Comparison of ENCODE assay signal across 30 mouse cellular contexts in the genomic region with DNA sequence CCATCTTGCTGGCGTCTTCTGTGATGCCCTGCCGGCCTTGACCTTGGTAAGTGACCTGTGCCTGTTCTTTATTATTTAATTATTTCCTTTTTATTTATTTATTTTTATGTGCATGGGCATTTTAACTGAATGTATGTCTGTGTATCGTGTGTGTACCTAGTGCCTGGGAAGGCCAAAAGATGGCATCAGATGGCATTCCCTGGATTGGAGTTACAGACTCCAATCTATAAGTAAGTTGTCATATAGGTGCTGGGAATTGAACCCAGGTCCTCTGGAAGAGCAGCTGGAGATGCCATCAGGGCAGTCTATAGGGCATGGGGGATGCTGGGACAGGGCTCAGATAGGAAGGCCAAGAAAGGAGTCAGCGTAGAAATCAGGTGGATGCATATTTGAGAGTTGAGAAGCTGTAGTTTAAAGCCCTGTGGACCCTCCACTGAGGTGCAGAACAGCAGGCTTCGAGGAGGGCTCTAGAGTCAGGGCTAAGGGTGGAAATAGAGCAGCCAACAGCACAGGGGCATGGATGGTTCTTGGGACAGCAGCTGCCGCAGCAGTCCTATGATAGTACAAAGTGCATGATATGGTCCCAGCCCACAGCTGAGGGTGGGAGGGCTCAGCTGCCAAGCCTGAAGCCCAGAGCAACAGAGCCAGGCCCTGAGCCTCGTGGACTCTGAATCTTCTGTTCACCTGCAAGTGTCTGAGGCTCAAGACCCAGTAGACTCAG. TPM values are rescaled to one million over a fixed set of nuclear protein-coding genes. Genes with fewer than 3 reads are reported as not detected.
DNase-seq lines count a peak whose midpoint lies in the region; ATAC-seq and TF ChIP-seq lines count a peak whose summit lies in the region.
"Had no signal": no experiment of that assay in that cellular context is flagged by ENCODE, and none has a peak within 500 bp of the region (broad histone marks: within the 10 kb centered on the region; RNA-seq: fewer than 3 reads in every experiment).

A gene (minus strand): TSS at position 51 of the 721 bp plus-strand sequence.

- H3K79me2 ChIP-seq in myocyte (ENCODE audit: control insufficient read depth, insufficient read depth): no peaks in the 10 kb centered on the region

- H3K4me1 ChIP-seq in midbrain, postnatal 0 days (ENCODE audit: insufficient read depth, low read length): no peaks in the 10 kb centered on the region
- no peaks in the 10 kb centered on the region for H3K4me1 ChIP-seq in midbrain, embryonic 16.5 days (ENCODE audit: control insufficient read depth, insufficient read depth, low read length)
- H3K4me1 ChIP-seq: forebrain, embryonic 12.5 days; forebrain, embryonic 15.5 days; heart, embryonic 13.5 days had no signal

- 0 out of 2 replicates have a peak, but pooled peaks cover 8% of the 10 kb centered on the region for H3K27me3 ChIP-seq in midbrain, postnatal 0 days (ENCODE audit: insufficient read depth, low read length)
- H3K27me3 ChIP-seq in midbrain, embryonic 16.5 days (ENCODE audit: control insufficient read depth, insufficient read depth, low read depth, low read length): no peaks in the 10 kb centered on the region; the same call in 1 of the 2 replicates
- H3K27me3 ChIP-seq in myocyte (ENCODE audit: control insufficient read depth, insufficient read depth, insufficient read length): no peaks in the 10 kb centered on the region
- H3K27me3 ChIP-seq: embryonic facial prominence, embryonic 15.5 days had no signal

- WGBS in midbrain, postnatal 0 days: 78% methylated on average over 7 of the region's 7 CpGs
- WGBS in midbrain, embryonic 16.5 days: 79% methylated on average over 7 of the region's 7 CpGs

- H3K9me3 ChIP-seq in midbrain, postnatal 0 days (ENCODE audit: low read length): no peaks in the 10 kb centered on the region
- H3K9me3 ChIP-seq in midbrain, embryonic 16.5 days (replicated peaks; ENCODE audit: control insufficient read depth, low read length, poor library complexity, severe bottlenecking): no peaks in the 10 kb centered on the region
- H3K9me3 ChIP-seq: embryonic facial prominence, embryonic 15.5 days; forebrain, embryonic 12.5 days; forebrain, embryonic 15.5 days; heart, embryonic 10.5 days; heart, embryonic 13.5 days had no signal

- H3K36me3 ChIP-seq in midbrain, postnatal 0 days (ENCODE audit: insufficient read depth, low read length): no peaks in the 10 kb centered on the region
- H3K36me3 ChIP-seq in midbrain, embryonic 16.5 days (ENCODE audit: control insufficient read depth, insufficient read depth, low read length): no peaks in the 10 kb centered on the region
- H3K36me3 ChIP-seq in myocyte (ENCODE audit: control insufficient read depth, insufficient read depth): no peaks in the 10 kb centered on the region
- H3K36me3 ChIP-seq: embryonic facial prominence, embryonic 15.5 days; forebrain, embryonic 12.5 days; forebrain, embryonic 15.5 days; heart, embryonic 10.5 days; heart, embryonic 13.5 days had no signal

- ATAC-seq in midbrain, postnatal 0 days (ENCODE audit: low FRiP score): no peak
- ATAC-seq in midbrain, embryonic 16.5 days: no peak
- ATAC-seq: CD4-positive, CD25-positive, alpha-beta regulatory T cell, adult 4 months; forebrain, embryonic 15.5 days; hindbrain, postnatal 0 days had no signal

- H3K4me3 ChIP-seq in midbrain, postnatal 0 days (ENCODE audit: low read depth, low read length): no peak within 1 kb of the TSS
- H3K4me3 ChIP-seq in midbrain, embryonic 16.5 days (ENCODE audit: low read depth, low read length): no peak within 1 kb of the TSS
- no peak within 1 kb of the TSS for H3K4me3 ChIP-seq in myocyte
- H3K4me3 ChIP-seq: embryonic facial prominence, embryonic 15.5 days; erythroblast, embryonic 14.5 days; forebrain, embryonic 12.5 days; forebrain, embryonic 15.5 days; heart, adult 2 months; heart, embryonic 10.5 days; heart, embryonic 13.5 days had no signal

- H3ac ChIP-seq in myocyte (ENCODE audit: control insufficient read depth, insufficient read length): no peak within 1 kb of the TSS

- DNase-seq in left cerebral cortex, adult 8-10 months (ENCODE audit: low spot score in 2 of 2): no peak
- no peak for DNase-seq in left cerebral cortex, postnatal 4 days
- DNase-seq in midbrain, postnatal 0 days (ENCODE audit: low spot score): no peak
- no peak for DNase-seq in spleen, adult 12 weeks (ENCODE audit: low spot score)
- DNase-seq: adrenal gland, adult 8-10 months; adrenal gland, postnatal 25 days; cerebellum, adult 11-12 months; cerebellum, adult 8-10 months; cerebellum, postnatal 10 days; cerebellum, postnatal 36 days; embryo, embryonic 11 days; gastrocnemius, postnatal 36 days; heart, adult 2 months; heart, postnatal 14 days; heart, postnatal 4 days had no signal

- no peak within 1 kb of the TSS for H3K4me2 ChIP-seq in midbrain, postnatal 0 days (ENCODE audit: low read depth, low read length, poor library complexity, severe bottlenecking)
- H3K4me2 ChIP-seq in midbrain, embryonic 16.5 days (ENCODE audit: low read length): no peak within 1 kb of the TSS
- H3K4me2 ChIP-seq in myocyte (ENCODE audit: low read depth): no peak within 1 kb of the TSS
- H3K4me2 ChIP-seq: embryonic facial prominence, embryonic 15.5 days; forebrain, embryonic 12.5 days; forebrain, embryonic 15.5 days; heart, embryonic 13.5 days; hindbrain, embryonic 14.5 days had no signal

- TF ChIP-seq CTCF in midbrain, postnatal 0 days (IDR thresholded peaks at IDR 0.05): no peak

- intact Hi-C loops in left cerebral cortex, postnatal 4 days (cut with DNase I): no loop called here

- no peak for TF ChIP-seq POLR2A in myocyte (IDR thresholded peaks at IDR 0.05; ENCODE audit: insufficient read length, low read depth)

- 0 out of 2 replicates have a peak within 1 kb of the TSS, but pooled peaks have one; percentile 8 for H3K9ac ChIP-seq in midbrain, postnatal 0 days (replicated peaks; ENCODE audit: low read length, poor library complexity, severe bottlenecking)
- no peak within 1 kb of the TSS for H3K9ac ChIP-seq in midbrain, embryonic 16.5 days (ENCODE audit: low read depth, low read length)
- H3K9ac ChIP-seq: embryonic facial prominence, embryonic 15.5 days; forebrain, embryonic 12.5 days; forebrain, embryonic 15.5 days; heart, embryonic 13.5 days; hindbrain, embryonic 14.5 days had no signal

- no peak within 1 kb of the TSS for H3K27ac ChIP-seq in midbrain, postnatal 0 days (ENCODE audit: low read depth, low read length)
- no peak within 1 kb of the TSS for H3K27ac ChIP-seq in midbrain, embryonic 16.5 days (ENCODE audit: low read length)
- H3K27ac ChIP-seq: embryonic facial prominence, embryonic 15.5 days; forebrain, embryonic 12.5 days; forebrain, embryonic 15.5 days; heart, adult 2 months; heart, embryonic 10.5 days; heart, embryonic 13.5 days; hindbrain, embryonic 14.5 days; hindbrain, postnatal 0 days had no signal

TF ChIP-seq in myocyte, 11 proteins besides CTCF, POLR2A, EP300 and RAD21:
- peak in 1 of 3 experiments; percentile 46 for TF ChIP-seq MYOD1 (IDR thresholded peaks at IDR 0.05; ENCODE audit: control insufficient read depth in 1 of 3, insufficient read length in 2 of 3, low read depth in 2 of 3)
- TF ChIP-seq REST (IDR thresholded peaks at IDR 0.05; ENCODE audit: insufficient read depth, insufficient read length): no peak
- no peak for TF ChIP-seq MAX (IDR thresholded peaks at IDR 0.05; ENCODE audit: low read depth)
- TF ChIP-seq MYOG (IDR thresholded peaks at IDR 0.05; ENCODE audit: control insufficient read depth in 1 of 3, insufficient read depth in 1 of 3, insufficient read length in 2 of 3, low read depth in 2 of 3): peak in 2 of 3 experiments; percentile 22 to 56
- no peak for TF ChIP-seq TCF3 (IDR thresholded peaks at IDR 0.05; ENCODE audit: insufficient read length, low read depth)

RNA-seq across cellular contexts. Expression of the gene that starts here (rescaled TPM):
- 10 to 100 TPM in 3 of 4 experiments, 1 to 10 TPM in 1; 8.6 to 11.3 (median 10.8) TPM for total RNA-seq in left cerebral cortex, adult 8-10 months (2022)
- 1 to 10 TPM in 1 of 2 experiments, under 1 TPM in 1; 0.66 to 1.3 TPM for total RNA-seq in left cerebral cortex, postnatal 4 days (2021)
- 0.93 and 3.5 TPM in 2 replicates for total RNA-seq in midbrain, postnatal 0 days (2014; rRNA removed)
- 0.15 and 0.37 TPM in 2 replicates for polyA plus RNA-seq in midbrain, postnatal 0 days (2015; fragmentation: Nextera tagmentation; extraction: Ambion mirVana)
- 0.26 TPM in 1 of 2 replicates, not detected in the other for polyA plus RNA-seq in midbrain, embryonic 16.5 days (2015; fragmentation: Nextera tagmentation; extraction: Ambion mirVana)
- polyA plus RNA-seq in myocyte (2012; fragmentation: generic; extraction: Trizol): not detected
- total RNA-seq: adrenal gland, adult 8-10 months; adrenal gland, postnatal 25 days; gastrocnemius, adult 8-10 months; gastrocnemius, postnatal 36 days; granulocyte monocyte progenitor cell, adult 5-6 weeks; heart, adult 2 months; heart, postnatal 14 days; heart, postnatal 4 days had no signal
- polyA plus RNA-seq: CD4-positive, CD25-positive, alpha-beta regulatory T cell, adult 4 months; embryonic facial prominence, embryonic 11.5 days; erythroblast, embryonic 14.5 days; forebrain, embryonic 12.5 days; forebrain, embryonic 15.5 days; heart, adult 2 months; heart, embryonic 10.5 days; heart, embryonic 13.5 days; heart, embryonic 16.5 days; hindbrain, embryonic 14.5 days had no signal
